Mouse (Mus musculus) heart, postnatal 0 days (tissue): ENCODE data around the gene Smox.

ENCODE experiments used
- CTCF ChIP-seq: IDR thresholded peaks from 2 replicates; pipeline ENCODE4 v1.5.1; 2016; ENCODE audit warnings: antibody characterized with exemption, control low read depth, low read depth
- EP300 ChIP-seq: IDR thresholded peaks from 2 replicates; pipeline ENCODE4 v1.6.1; 2016; ENCODE audit warnings: antibody characterized with exemption, low read depth

DNA sequence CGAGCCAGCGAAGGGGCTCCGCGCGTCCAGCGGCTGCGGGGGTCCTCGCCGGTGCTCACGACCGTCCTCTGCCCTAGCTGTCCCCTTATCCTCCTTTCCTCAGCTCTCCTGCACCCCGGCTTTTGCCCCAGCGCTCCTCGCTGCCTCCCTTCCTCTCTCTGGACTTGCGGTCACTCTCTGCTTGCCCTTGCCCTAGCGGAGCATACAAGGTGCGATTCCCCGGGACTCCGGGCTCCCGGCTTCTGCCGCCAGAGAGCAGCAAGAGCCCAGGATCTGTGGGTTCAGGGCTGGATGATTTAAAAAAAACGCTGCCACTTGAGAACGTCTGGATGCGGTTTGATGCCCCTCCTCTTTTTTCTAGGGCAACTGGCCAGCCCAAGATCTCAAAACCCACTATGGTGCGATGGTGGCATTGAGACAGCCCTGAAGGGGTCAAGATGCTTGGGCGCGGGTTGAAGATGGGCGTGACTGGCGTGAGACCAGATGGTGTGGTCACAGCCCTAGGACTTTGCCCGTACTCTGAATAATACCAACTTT lies 71.4 kb downstream of the Smox start:
- peak; percentile 83 for TF ChIP-seq CTCF
- TF ChIP-seq EP300, result no peak
